Mouse (Mus musculus): ENCODE measurements around the gene Gm12216. TPM values are rescaled to one million over a fixed set of nuclear protein-coding genes. Genes with fewer than 3 reads are reported as not detected.

Gene Gm12216
- total and polyA plus RNA-seq, 2 experiments: 2.7 to 3.2 TPM

DNA sequence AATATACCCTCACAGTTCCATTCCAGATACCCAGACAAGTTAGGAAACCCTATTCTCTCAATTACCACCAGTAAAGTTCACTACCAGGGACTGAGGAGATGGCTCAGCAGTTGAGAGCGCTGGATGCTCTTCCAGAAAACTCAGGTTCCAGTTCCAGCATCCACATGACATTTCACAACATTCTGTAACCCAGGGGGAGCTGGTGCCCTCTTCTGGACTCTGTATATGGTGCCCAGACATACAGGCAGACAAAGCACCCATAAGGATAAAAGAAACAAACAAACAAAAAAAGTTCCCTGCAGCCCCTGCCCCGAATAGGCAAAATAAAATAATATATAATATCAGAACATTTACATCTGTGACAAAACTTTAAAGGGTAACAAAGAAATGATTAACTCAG is 124.6 kb downstream of the Gm12216 start:
- Histone ChIP-seq H3K4me3 (ENCODE audit: insufficient read depth, low read depth, low read length) (no peak overlapping the region), H3K4me1 (ENCODE audit: control insufficient read depth, insufficient read depth, low read length) (no peaks in the 10 kb centered on the region)

DNA sequence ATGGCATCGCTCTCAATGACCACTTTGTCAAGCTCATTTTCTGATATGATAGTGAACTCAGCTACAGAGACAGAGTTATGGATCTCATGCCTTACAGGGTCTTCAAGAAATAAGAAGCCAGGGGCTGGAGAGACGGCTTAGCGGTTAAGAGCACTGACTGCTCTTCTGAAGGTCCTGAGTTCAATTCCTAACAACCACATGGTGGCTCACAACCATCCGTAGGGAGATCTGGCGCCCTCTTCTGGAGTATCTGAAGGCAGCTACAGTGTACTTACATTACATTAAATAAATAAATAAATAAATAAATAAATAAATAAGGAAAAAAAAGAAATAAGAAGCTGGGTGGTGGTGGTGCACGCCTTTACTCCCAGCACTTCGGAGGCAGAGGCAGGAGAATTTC is 125.2 kb downstream of the Gm12216 start:
- Histone ChIP-seq H3K9ac (ENCODE audit: low read depth, low read length) (no peak overlapping the region), H3K4me3 (ENCODE audit: insufficient read depth, low read depth, low read length) (no peak overlapping the region), H3K27ac (replicated peaks; ENCODE audit: insufficient read depth, low read depth, low read length) (no peak overlapping the region), H3K4me1 (ENCODE audit: control insufficient read depth, insufficient read depth, low read length) (no peaks in the 10 kb centered on the region), H3K27me3 (ENCODE audit: control insufficient read depth, insufficient read depth, low read length) (no peaks in the 10 kb centered on the region), H3K79me2 (ENCODE audit: control insufficient read depth, insufficient read depth, low read length) (no peaks in the 10 kb centered on the region), H3K36me3 (ENCODE audit: control insufficient read depth, insufficient read depth, low read length) (no peaks in the 10 kb centered on the region)
- peak; percentile 21 for DNase-seq (ENCODE audit: extremely low read depth, low read depth, low spot score)
- WGBS: 90% methylated on average over 7 of the region's 7 CpGs
- TF ChIP-seq POLR2A (IDR thresholded peaks at IDR 0.05; ENCODE audit: extremely low read depth, insufficient read depth, low read length): no peak
- no peak; the same call in 1 of the 2 replicates for TF ChIP-seq CTCF (IDR thresholded peaks at IDR 0.05; ENCODE audit: low read depth, low read length)

More for the DNA sequence above, 124.6 kb downstream of the Gm12216 start:
- H3K36me3 ChIP-seq (ENCODE audit: control insufficient read depth, insufficient read depth, low read length): no peaks in the 10 kb centered on the region
- 66% methylated on average over 2 of the region's 2 CpGs for WGBS
- TF ChIP-seq CTCF (IDR thresholded peaks at IDR 0.05; ENCODE audit: low read depth, low read length) (no peak), POLR2A (IDR thresholded peaks at IDR 0.05; ENCODE audit: extremely low read depth, insufficient read depth, low read length) (no peak)
- H3K79me2 ChIP-seq (ENCODE audit: control insufficient read depth, insufficient read depth, low read length): no peaks in the 10 kb centered on the region
- no peak overlapping the region for H3K27ac ChIP-seq (replicated peaks; ENCODE audit: insufficient read depth, low read depth, low read length)
- no peak for DNase-seq (ENCODE audit: extremely low read depth, low read depth, low spot score)
- H3K27me3 ChIP-seq (ENCODE audit: control insufficient read depth, insufficient read depth, low read length): no peaks in the 10 kb centered on the region
- no peak overlapping the region for H3K9ac ChIP-seq (ENCODE audit: low read depth, low read length)

Other genes starting within 250 kb of the Gm12216 start
- gene Il4, start 240.6 kb downstream of the Gm12216 start, total RNA-seq (2014; rRNA removed): not detected in 2 replicates
- gene Il4, start 240.6 kb downstream of the Gm12216 start, polyA plus RNA-seq (2012; rRNA removed): 0.17 TPM in 1 of 2 replicates, not detected in the other
- gene Il13, start 224.6 kb downstream of the Gm12216 start, total RNA-seq (2014; rRNA removed): not detected in 2 replicates
- not detected in 2 replicates for gene Il13, start 224.6 kb downstream of the Gm12216 start, polyA plus RNA-seq (2012; rRNA removed)
- gene Rad50, start 151.9 kb downstream of the Gm12216 start, total RNA-seq (2014; rRNA removed): 4.9 and 5.4 TPM in 2 replicates
- gene Rad50, start 151.9 kb downstream of the Gm12216 start, polyA plus RNA-seq (2012; rRNA removed): 1.2 and 1.7 TPM in 2 replicates
- 0.09 TPM in 1 of 2 replicates, not detected in the other for gene Il5, start 138.5 kb downstream of the Gm12216 start, total RNA-seq (2014; rRNA removed)
- not detected in 2 replicates for gene Il5, start 138.5 kb downstream of the Gm12216 start, polyA plus RNA-seq (2012; rRNA removed)
- 37.5 and 44.2 TPM in 2 replicates for gene Irf1, start 89.2 kb downstream of the Gm12216 start, total RNA-seq (2014; rRNA removed)
- gene Irf1, start 89.2 kb downstream of the Gm12216 start, polyA plus RNA-seq (2012; rRNA removed): 27.9 and 43.0 TPM in 2 replicates
- gene Gm17334, start 86.1 kb downstream of the Gm12216 start, total RNA-seq (2014; rRNA removed): not detected in 2 replicates
- gene Gm17334, start 86.1 kb downstream of the Gm12216 start, polyA plus RNA-seq (2012; rRNA removed): 0.16 TPM in 1 of 2 replicates, not detected in the other
- gene Slc22a5, start 32.4 kb upstream of the Gm12216 start, total RNA-seq (2014; rRNA removed): 19.7 and 20.8 TPM in 2 replicates
- gene Slc22a5, start 32.4 kb upstream of the Gm12216 start, polyA plus RNA-seq (2012; rRNA removed): 14.7 and 17.0 TPM in 2 replicates
- gene Slc22a21, start 121.1 kb upstream of the Gm12216 start, total RNA-seq (2014; rRNA removed): 0.55 and 0.87 TPM in 2 replicates
- gene Slc22a21, start 121.1 kb upstream of the Gm12216 start, polyA plus RNA-seq (2012; rRNA removed): 0.34 and 0.35 TPM in 2 replicates
- 2.0 and 3.8 TPM in 2 replicates for gene Slc22a4, start 168.8 kb upstream of the Gm12216 start, total RNA-seq (2014; rRNA removed)
- 1.7 and 2.4 TPM in 2 replicates for gene Slc22a4, start 168.8 kb upstream of the Gm12216 start, polyA plus RNA-seq (2012; rRNA removed)
- 1.6 and 1.9 TPM in 2 replicates for gene Pdlim4, start 209.8 kb upstream of the Gm12216 start, total RNA-seq (2014; rRNA removed)
- gene Pdlim4, start 209.8 kb upstream of the Gm12216 start, polyA plus RNA-seq (2012; rRNA removed): 2.6 and 3.0 TPM in 2 replicates
- gene P4ha2, start 240.8 kb upstream of the Gm12216 start, total RNA-seq (2014; rRNA removed): 4.4 and 5.5 TPM in 2 replicates
- gene P4ha2, start 240.8 kb upstream of the Gm12216 start, polyA plus RNA-seq (2012; rRNA removed): 2.9 and 3.7 TPM in 2 replicates

Data from liver, adult 2 months (tissue).